Mouse (Mus musculus) layer of hippocampus, adult 11-12 months (tissue): ENCODE data around the gene Armc9.

Experiments
- DNase-seq: peaks from one replicate; pipeline ENCODE4 v3.0.0; 2022; ENCODE audit warnings: low spot score

Armc9 gene

GRCm38 (mm10) chr1:86225195-86225594 is 70.6 kb downstream of the Armc9 start:
- no peak for DNase-seq

GRCm38 (mm10) chr1:86228653-86229052 is 74.1 kb downstream of the Armc9 start:
- DNase-seq, result no peak

- peak; percentile 32 for DNase-seq
Measured at GRCm38 (mm10) chr1:86229184-86229829, 74.7 kb downstream of the Armc9 start.

GRCm38 (mm10) chr1:86232631-86233030 is 78.1 kb downstream of the Armc9 start:
- DNase-seq, result no peak

- DNase-seq, result peak; percentile 35
Measured at GRCm38 (mm10) chr1:86233808-86234207, 79.2 kb downstream of the Armc9 start.

- DNase-seq, result peak; percentile 35
Measured at GRCm38 (mm10) chr1:86235118-86235517, 80.5 kb downstream of the Armc9 start.

GRCm38 (mm10) chr1:86236442-86236841 is 81.9 kb downstream of the Armc9 start:
- DNase-seq, result no peak

- DNase-seq, result no peak
Measured at GRCm38 (mm10) chr1:86239010-86239409, 84.4 kb downstream of the Armc9 start.

GRCm38 (mm10) chr1:86239871-86240270 is 85.3 kb downstream of the Armc9 start:
- DNase-seq, result no peak

GRCm38 (mm10) chr1:86240959-86241358 is 86.4 kb downstream of the Armc9 start:
- no peak for DNase-seq

- DNase-seq, result no peak
Measured at GRCm38 (mm10) chr1:86243490-86243889, 88.9 kb downstream of the Armc9 start.

GRCm38 (mm10) chr1:86245301-86246085 is 90.9 kb downstream of the Armc9 start:
- peak; percentile 29 for DNase-seq

GRCm38 (mm10) chr1:86253410-86253809 is 98.8 kb downstream of the Armc9 start:
- DNase-seq, result no peak

GRCm38 (mm10) chr1:86256311-86256710 is 101.7 kb downstream of the Armc9 start:
- no peak for DNase-seq

- DNase-seq, result no peak
Measured at GRCm38 (mm10) chr1:86257228-86257627, 102.6 kb downstream of the Armc9 start.

- no peak for DNase-seq
Measured at GRCm38 (mm10) chr1:86258171-86258824, 103.7 kb downstream of the Armc9 start.

- no peak for DNase-seq
Measured at GRCm38 (mm10) chr1:86263564-86264339, 109.2 kb downstream of the Armc9 start.

- DNase-seq, result no peak
Measured at GRCm38 (mm10) chr1:86265060-86265459, 110.5 kb downstream of the Armc9 start.

- DNase-seq, result no peak
Measured at GRCm38 (mm10) chr1:86268492-86269189, 114.1 kb downstream of the Armc9 start.

GRCm38 (mm10) chr1:86269190-86269508 is 114.6 kb downstream of the Armc9 start:
- DNase-seq, result no peak

- no peak for DNase-seq
Measured at GRCm38 (mm10) chr1:86271707-86272106, 117.1 kb downstream of the Armc9 start.

- no peak for DNase-seq
Measured at GRCm38 (mm10) chr1:86277055-86277454, 122.5 kb downstream of the Armc9 start.
